Mouse (Mus musculus): ENCODE data around the gene Srgap2. TPM values are rescaled to one million over a fixed set of nuclear protein-coding genes. Genes with fewer than 3 reads are reported as not detected.

Gene Srgap2
- polyA plus RNA-seq, 1 experiment from 2014 or later, result 31.7 TPM

- no peaks in the 10 kb centered on the region for H3K9me3 ChIP-seq (replicated peaks; ENCODE audit: control insufficient read depth, low read length, poor library complexity, severe bottlenecking)
- H3K4me3 ChIP-seq (ENCODE audit: low read depth, low read length), result no peak overlapping the region
- no peak overlapping the region for H3K4me2 ChIP-seq (ENCODE audit: low read length)
- WGBS, result 62% methylated on average over 1 of the region's 1 CpGs
- H3K27me3 ChIP-seq (ENCODE audit: control insufficient read depth, insufficient read depth, low read depth, low read length), result no peaks in the 10 kb centered on the region
- H3K9ac ChIP-seq (ENCODE audit: low read depth, low read length), result no peak overlapping the region
- no peak overlapping the region for H3K27ac ChIP-seq (ENCODE audit: low read length)
- no peak for ATAC-seq
- H3K36me3 ChIP-seq (ENCODE audit: control insufficient read depth, insufficient read depth, low read length), result peaks cover 17% of the 10 kb centered on the region
- peaks cover 5% of the 10 kb centered on the region for H3K4me1 ChIP-seq (ENCODE audit: control insufficient read depth, insufficient read depth, low read length)
Measured at GRCm38 (mm10) chr1:131349993-131350510, 177.1 kb downstream of the Srgap2 start.

GRCm38 (mm10) chr1:131347708-131348107, 179.4 kb downstream of the Srgap2 start:
- ATAC-seq, result no peak
- WGBS, result 93% methylated on average over 2 of the region's 2 CpGs
- H3K9ac ChIP-seq (ENCODE audit: low read depth, low read length), result no peak overlapping the region
- no peak overlapping the region for H3K4me3 ChIP-seq (ENCODE audit: low read depth, low read length)
- H3K36me3 ChIP-seq (ENCODE audit: control insufficient read depth, insufficient read depth, low read length), result peaks cover 15% of the 10 kb centered on the region
- no peaks in the 10 kb centered on the region for H3K9me3 ChIP-seq (replicated peaks; ENCODE audit: control insufficient read depth, low read length, poor library complexity, severe bottlenecking)
- H3K4me1 ChIP-seq (ENCODE audit: control insufficient read depth, insufficient read depth, low read length), result peaks cover 5% of the 10 kb centered on the region
- no peak overlapping the region for H3K27ac ChIP-seq (ENCODE audit: low read length)
- no peaks in the 10 kb centered on the region for H3K27me3 ChIP-seq (ENCODE audit: control insufficient read depth, insufficient read depth, low read depth, low read length)
- H3K4me2 ChIP-seq (ENCODE audit: low read length), result no peak overlapping the region

GRCm38 (mm10) chr1:131346916-131347555, 180.1 kb downstream of the Srgap2 start:
- WGBS, result 65% methylated on average over 1 of the region's 1 CpGs
- no peak overlapping the region for H3K4me3 ChIP-seq (ENCODE audit: low read depth, low read length)
- no peaks in the 10 kb centered on the region for H3K9me3 ChIP-seq (replicated peaks; ENCODE audit: control insufficient read depth, low read length, poor library complexity, severe bottlenecking)
- peaks cover 5% of the 10 kb centered on the region for H3K4me1 ChIP-seq (ENCODE audit: control insufficient read depth, insufficient read depth, low read length)
- peaks cover 15% of the 10 kb centered on the region for H3K36me3 ChIP-seq (ENCODE audit: control insufficient read depth, insufficient read depth, low read length)
- no peak overlapping the region for H3K4me2 ChIP-seq (ENCODE audit: low read length)
- no peak for ATAC-seq
- no peak overlapping the region for H3K9ac ChIP-seq (ENCODE audit: low read depth, low read length)
- H3K27me3 ChIP-seq (ENCODE audit: control insufficient read depth, insufficient read depth, low read depth, low read length), result no peaks in the 10 kb centered on the region
- H3K27ac ChIP-seq (ENCODE audit: low read length), result no peak overlapping the region

GRCm38 (mm10) chr1:131345422-131346419, 181.4 kb downstream of the Srgap2 start:
- H3K27me3 ChIP-seq (ENCODE audit: control insufficient read depth, insufficient read depth, low read depth, low read length), result no peaks in the 10 kb centered on the region
- no peak overlapping the region for H3K9ac ChIP-seq (ENCODE audit: low read depth, low read length)
- H3K4me2 ChIP-seq (ENCODE audit: low read length), result no peak overlapping the region
- H3K9me3 ChIP-seq (replicated peaks; ENCODE audit: control insufficient read depth, low read length, poor library complexity, severe bottlenecking), result no peaks in the 10 kb centered on the region
- ATAC-seq, result no peak
- H3K4me3 ChIP-seq (ENCODE audit: low read depth, low read length), result no peak overlapping the region
- 87% methylated on average over 5 of the region's 5 CpGs for WGBS
- H3K4me1 ChIP-seq (ENCODE audit: control insufficient read depth, insufficient read depth, low read length), result no peaks in the 10 kb centered on the region; the same call in 1 of the 2 replicates
- H3K27ac ChIP-seq (ENCODE audit: low read length), result no peak overlapping the region
- peaks cover 15% of the 10 kb centered on the region for H3K36me3 ChIP-seq (ENCODE audit: control insufficient read depth, insufficient read depth, low read length)

- no peak for ATAC-seq
Measured at GRCm38 (mm10) chr1:131344691-131345090, 182.5 kb downstream of the Srgap2 start.

GRCm38 (mm10) chr1:131336017-131336416, 191.1 kb downstream of the Srgap2 start:
- H3K4me3 ChIP-seq (ENCODE audit: low read depth, low read length), result no peak overlapping the region
- 80% methylated on average over 5 of the region's 5 CpGs for WGBS
- no peaks in the 10 kb centered on the region for H3K27me3 ChIP-seq (ENCODE audit: control insufficient read depth, insufficient read depth, low read depth, low read length)
- H3K36me3 ChIP-seq (ENCODE audit: control insufficient read depth, insufficient read depth, low read length), result peaks cover 9% of the 10 kb centered on the region
- H3K4me2 ChIP-seq (ENCODE audit: low read length), result no peak overlapping the region
- 0 out of 2 replicates have a peak, but pooled peaks cover 2% of the 10 kb centered on the region for H3K4me1 ChIP-seq (ENCODE audit: control insufficient read depth, insufficient read depth, low read length)
- no peak overlapping the region for H3K9ac ChIP-seq (ENCODE audit: low read depth, low read length)
- no peaks in the 10 kb centered on the region for H3K9me3 ChIP-seq (replicated peaks; ENCODE audit: control insufficient read depth, low read length, poor library complexity, severe bottlenecking)
- ATAC-seq, result no peak
- H3K27ac ChIP-seq (ENCODE audit: low read length), result no peak overlapping the region

More at GRCm38 (mm10) chr1:131344691-131345090, 182.5 kb downstream of the Srgap2 start:
- no peaks in the 10 kb centered on the region for H3K4me1 ChIP-seq (ENCODE audit: control insufficient read depth, insufficient read depth, low read length)
- H3K9me3 ChIP-seq (replicated peaks; ENCODE audit: control insufficient read depth, low read length, poor library complexity, severe bottlenecking), result no peaks in the 10 kb centered on the region
- H3K27ac ChIP-seq (ENCODE audit: low read length), result no peak overlapping the region
- H3K27me3 ChIP-seq (ENCODE audit: control insufficient read depth, insufficient read depth, low read depth, low read length), result no peaks in the 10 kb centered on the region
- no peak overlapping the region for H3K4me2 ChIP-seq (ENCODE audit: low read length)
- no peak overlapping the region for H3K4me3 ChIP-seq (ENCODE audit: low read depth, low read length)
- H3K36me3 ChIP-seq (ENCODE audit: control insufficient read depth, insufficient read depth, low read length), result peaks cover 15% of the 10 kb centered on the region
- WGBS, result 90% methylated on average over 2 of the region's 2 CpGs
- H3K9ac ChIP-seq (ENCODE audit: low read depth, low read length), result no peak overlapping the region

GRCm38 (mm10) chr1:131335604-131336003, 191.5 kb downstream of the Srgap2 start:
- no peak for ATAC-seq
- Histone ChIP-seq H3K4me1 (ENCODE audit: control insufficient read depth, insufficient read depth, low read length) (0 out of 2 replicates have a peak, but pooled peaks cover 2% of the 10 kb centered on the region), H3K9me3 (replicated peaks; ENCODE audit: control insufficient read depth, low read length, poor library complexity, severe bottlenecking) (no peaks in the 10 kb centered on the region), H3K4me3 (ENCODE audit: low read depth, low read length) (no peak overlapping the region), H3K4me2 (ENCODE audit: low read length) (no peak overlapping the region), H3K36me3 (ENCODE audit: control insufficient read depth, insufficient read depth, low read length) (peaks cover 10% of the 10 kb centered on the region), H3K9ac (ENCODE audit: low read depth, low read length) (no peak overlapping the region), H3K27ac (ENCODE audit: low read length) (no peak overlapping the region), H3K27me3 (ENCODE audit: control insufficient read depth, insufficient read depth, low read depth, low read length) (no peaks in the 10 kb centered on the region)
- 60% methylated on average over 3 of the region's 3 CpGs for WGBS

- Histone ChIP-seq H3K27ac (ENCODE audit: low read length) (no peak overlapping the region), H3K9ac (ENCODE audit: low read depth, low read length) (no peak overlapping the region), H3K4me1 (ENCODE audit: control insufficient read depth, insufficient read depth, low read length) (no peaks in the 10 kb centered on the region), H3K9me3 (replicated peaks; ENCODE audit: control insufficient read depth, low read length, poor library complexity, severe bottlenecking) (no peaks in the 10 kb centered on the region), H3K4me3 (ENCODE audit: low read depth, low read length) (no peak overlapping the region), H3K4me2 (ENCODE audit: low read length) (no peak overlapping the region), H3K27me3 (ENCODE audit: control insufficient read depth, insufficient read depth, low read depth, low read length) (no peaks in the 10 kb centered on the region), H3K36me3 (ENCODE audit: control insufficient read depth, insufficient read depth, low read length) (peaks cover 19% of the 10 kb centered on the region)
- 87% methylated on average over 1 of the region's 1 CpGs for WGBS
- ATAC-seq, result no peak
Measured at GRCm38 (mm10) chr1:131331180-131331579, 196.0 kb downstream of the Srgap2 start.

Data from midbrain, embryonic 16.5 days (tissue).